Mouse (Mus musculus): Measurements from ENCODE around the gene Rngtt.
"Not testable (repeated sequence)": the region's sequence is repeated elsewhere in the genome, so short reads cannot be mapped to it uniquely, and the experiment has no call there.

Gene Rngtt

GRCm38 (mm10) chr4:33310840-33311437 is 828 bp downstream of the Rngtt start:
- DNase-seq (ENCODE audit: low spot score in 2 of 2) = no peak

DNA sequence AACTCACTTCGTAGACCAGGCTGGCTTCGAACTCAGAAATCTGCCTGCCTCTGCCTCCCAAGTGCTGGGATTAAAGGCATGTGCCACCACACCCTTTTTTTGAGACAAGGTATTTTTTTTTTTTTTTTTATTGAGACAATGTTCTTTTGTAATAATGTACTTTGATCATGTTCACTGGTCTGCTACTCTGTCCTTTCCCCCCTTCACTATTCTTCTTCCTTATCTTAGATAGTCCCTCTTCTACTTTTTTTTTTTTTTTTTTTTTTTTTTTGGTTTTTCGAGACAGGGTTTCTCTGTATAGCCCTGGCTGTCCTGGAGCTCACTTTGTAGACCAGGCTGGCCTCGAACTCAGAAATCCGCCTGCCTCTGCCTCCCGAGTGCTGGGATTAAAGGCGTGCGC is 4.0 kb downstream of the Rngtt start:
- DNase-seq (ENCODE audit: low spot score in 2 of 2) = not testable (repeated sequence)

GRCm38 (mm10) chr4:33315840-33316239 is 5.7 kb downstream of the Rngtt start:
- DNase-seq (ENCODE audit: low spot score in 2 of 2) = no peak

- no peak for DNase-seq (ENCODE audit: low spot score in 2 of 2)
These were observed 21.0 kb downstream of the Rngtt start for GRCm38 (mm10) chr4:33331147-33331546.

DNA sequence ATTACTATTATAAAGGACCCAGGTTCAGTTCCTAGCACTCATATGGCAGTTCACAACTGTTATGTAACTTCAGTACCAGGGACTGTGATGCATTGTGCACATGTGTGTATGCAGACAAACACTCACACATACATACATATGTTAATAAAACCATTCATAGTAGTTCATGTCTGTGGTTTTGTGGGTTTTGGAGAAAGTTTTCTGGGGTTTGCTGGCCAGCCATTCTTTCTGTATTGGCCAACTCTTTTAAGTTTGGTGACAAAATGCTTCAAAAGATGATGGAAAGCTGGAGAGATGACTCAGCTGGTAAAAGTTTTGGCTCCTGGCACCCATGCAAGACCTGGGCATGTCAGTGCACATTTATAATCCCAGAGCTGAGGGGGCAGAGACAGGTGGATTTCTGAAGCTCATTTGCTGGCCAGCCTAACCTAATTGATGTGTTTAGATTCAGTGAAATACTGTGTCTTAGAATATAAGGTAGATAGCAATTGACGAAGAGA is 22.9 kb downstream of the Rngtt start:
- DNase-seq (ENCODE audit: low spot score in 2 of 2) = no peak

DNA sequence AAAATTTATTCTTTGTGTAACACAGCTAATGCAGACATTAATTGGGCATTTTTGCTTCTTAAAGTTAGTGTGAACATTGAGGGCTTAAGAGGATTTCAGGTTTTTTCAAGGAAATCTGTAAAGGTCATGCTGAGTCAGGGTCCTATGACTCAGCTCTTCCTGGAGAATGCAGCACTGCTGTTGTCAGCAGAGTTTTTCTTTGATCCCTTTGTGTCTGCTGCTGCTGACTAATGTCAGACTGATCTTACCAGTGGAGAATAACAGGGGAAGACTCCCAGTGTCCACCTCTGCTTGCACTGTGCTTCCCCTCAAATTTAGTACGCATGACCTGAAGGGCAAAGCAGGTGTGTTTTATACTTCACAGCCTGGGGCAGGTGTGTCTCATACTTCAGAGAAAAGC is 27.9 kb downstream of the Rngtt start:
- DNase-seq (ENCODE audit: low spot score in 2 of 2) = no peak

DNA sequence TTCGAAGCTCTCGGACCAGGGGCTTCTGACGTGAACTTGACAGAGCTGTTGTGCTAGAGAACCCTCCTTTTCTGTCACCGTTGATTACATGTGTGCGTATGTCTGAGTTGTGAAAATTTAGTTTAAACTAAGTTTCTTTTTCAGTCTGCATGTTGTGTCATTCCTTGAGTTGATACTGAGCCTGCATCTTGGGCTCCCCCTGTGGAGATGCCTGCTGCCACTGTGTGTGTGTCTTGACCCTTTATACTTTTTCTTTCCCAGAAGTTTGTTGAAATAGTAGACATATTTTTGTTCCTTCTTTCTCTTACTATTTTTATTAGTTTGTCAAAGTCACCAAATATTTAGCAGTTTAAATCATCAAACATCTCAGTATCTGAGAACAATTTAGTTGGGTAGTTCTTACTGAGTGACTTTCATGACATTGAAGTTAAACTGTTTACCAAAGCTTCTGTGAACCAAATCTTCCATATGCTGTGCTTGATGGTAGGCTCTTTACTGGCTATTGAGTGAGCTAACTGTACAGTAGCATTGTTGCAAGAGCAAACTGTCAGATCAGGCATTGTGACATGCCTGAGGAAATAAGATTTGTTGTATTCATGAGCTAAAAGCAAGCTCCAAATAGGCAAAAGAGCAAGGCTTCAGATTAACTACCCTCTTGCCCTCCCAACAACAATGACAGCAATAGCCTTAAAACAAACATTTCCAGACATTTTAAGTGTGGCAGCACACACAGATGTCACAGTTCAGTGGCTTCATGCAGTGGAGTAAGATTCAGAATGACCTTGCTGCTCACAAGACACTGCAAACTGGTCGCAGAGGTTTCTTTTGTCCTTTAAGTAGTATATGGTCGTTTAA is 33.0 kb downstream of the Rngtt start:
- DNase-seq (ENCODE audit: low spot score in 2 of 2) = peak in 1 of 2 experiments; percentile 20

DNA sequence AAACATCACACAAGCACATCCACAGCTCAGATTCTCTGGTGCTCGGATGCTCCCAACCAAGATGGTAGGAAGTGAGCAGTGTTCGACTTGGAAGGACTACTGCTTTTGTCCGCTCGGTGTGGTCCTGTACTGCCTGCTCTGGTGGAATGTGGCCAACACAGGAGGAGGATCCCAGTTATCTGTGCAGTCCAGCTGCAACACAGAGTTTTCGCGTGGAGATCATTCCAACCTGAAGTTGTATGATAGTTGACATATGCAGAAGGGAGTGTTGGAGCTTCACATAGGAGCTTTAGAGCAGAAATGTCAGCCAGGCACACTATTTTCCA is 33.6 kb downstream of the Rngtt start:
- peak; percentile 54 to 74 for DNase-seq (ENCODE audit: low spot score in 2 of 2)

- no peak for DNase-seq (ENCODE audit: low spot score in 2 of 2)
These were observed 53.3 kb downstream of the Rngtt start for GRCm38 (mm10) chr4:33363451-33363850.

DNA sequence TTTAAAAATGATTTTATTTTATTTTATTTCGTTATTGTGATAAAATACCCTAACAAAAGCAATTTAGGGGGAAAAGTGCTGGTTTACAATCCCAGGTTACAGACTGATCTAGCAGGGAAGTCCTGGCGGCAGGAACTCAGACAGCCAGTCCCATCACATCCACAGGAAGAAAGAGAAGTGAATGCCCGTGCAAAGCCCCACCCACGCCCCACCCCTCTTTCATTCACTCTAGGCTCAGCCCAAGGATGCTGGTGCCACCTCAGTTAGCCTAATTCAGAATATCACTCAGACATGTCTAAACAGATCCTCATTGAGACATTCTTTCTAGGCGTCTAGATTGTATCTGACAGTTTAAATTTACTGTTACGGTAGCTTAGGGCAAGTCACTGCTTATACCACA is 64.8 kb downstream of the Rngtt start:
- no peak for DNase-seq (ENCODE audit: low spot score in 2 of 2)

DNA sequence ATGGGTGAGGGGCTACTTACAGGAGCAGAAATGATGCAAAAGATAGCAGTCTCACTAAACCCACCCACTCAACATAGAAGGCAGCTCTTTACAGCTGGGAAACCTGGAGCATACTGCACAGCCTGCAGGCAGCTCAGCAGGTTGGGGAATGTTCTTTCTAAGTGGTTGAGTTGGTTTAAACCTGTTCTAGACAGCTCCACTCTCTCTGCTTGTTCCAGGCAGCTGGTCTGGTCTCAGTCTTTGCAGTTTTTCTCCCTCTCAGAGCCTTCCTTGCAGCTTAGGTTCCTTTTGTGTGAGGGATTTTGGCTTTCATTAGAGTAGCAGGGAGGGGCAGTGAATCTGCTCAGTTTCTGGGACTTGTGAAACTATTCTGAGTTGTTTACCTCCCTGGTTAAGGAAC is 67.5 kb downstream of the Rngtt start:
- no peak for DNase-seq (ENCODE audit: low spot score in 2 of 2)

GRCm38 (mm10) chr4:33378894-33379293 is 68.8 kb downstream of the Rngtt start:
- no peak for DNase-seq (ENCODE audit: low spot score in 2 of 2)

GRCm38 (mm10) chr4:33388899-33389298 is 78.8 kb downstream of the Rngtt start:
- DNase-seq (ENCODE audit: low spot score in 2 of 2) = no peak

DNA sequence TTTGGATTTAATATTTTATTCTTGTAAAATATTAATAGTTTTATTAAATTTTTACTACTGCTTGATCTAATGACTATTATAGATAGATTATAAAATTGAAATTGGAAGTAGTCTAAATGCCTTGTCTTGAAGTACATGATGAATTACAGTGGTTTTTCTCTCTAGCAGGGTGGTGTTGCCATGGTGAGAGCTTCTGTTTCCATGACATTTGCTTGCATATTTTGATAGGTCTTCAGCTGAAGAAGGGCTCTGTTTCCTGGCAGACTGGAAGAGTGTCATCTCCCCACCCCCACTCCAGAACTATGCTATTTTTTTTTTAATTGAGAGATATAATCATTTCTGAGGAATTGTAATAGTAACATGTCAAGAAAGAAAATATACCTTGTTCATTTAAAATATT is 80.5 kb downstream of the Rngtt start:
- DNase-seq (ENCODE audit: low spot score in 2 of 2) = no peak

DNA sequence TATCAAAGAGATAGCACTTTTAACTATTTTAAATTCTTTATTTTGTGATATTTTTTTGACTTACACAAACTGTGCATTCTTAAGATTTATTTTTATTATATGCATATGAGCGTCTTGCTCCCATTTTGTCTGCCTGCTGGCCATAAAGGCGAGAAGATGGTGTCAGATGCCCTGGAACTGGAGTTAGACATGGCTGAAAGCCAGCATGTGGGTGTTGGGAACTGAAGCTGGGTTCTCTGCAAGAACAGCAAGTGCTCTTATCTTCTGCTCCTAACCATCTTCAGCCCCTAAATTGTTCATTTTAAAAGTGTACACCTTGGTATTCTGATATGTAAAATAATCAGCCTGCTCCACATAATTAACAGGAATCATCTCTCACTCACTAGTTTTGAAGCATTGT is 83.3 kb downstream of the Rngtt start:
- DNase-seq (ENCODE audit: low spot score in 2 of 2) = no peak

- DNase-seq (ENCODE audit: low spot score in 2 of 2) = peak; percentile 77 to 89
These were observed 86.4 kb downstream of the Rngtt start for GRCm38 (mm10) chr4:33396222-33397176.

DNA sequence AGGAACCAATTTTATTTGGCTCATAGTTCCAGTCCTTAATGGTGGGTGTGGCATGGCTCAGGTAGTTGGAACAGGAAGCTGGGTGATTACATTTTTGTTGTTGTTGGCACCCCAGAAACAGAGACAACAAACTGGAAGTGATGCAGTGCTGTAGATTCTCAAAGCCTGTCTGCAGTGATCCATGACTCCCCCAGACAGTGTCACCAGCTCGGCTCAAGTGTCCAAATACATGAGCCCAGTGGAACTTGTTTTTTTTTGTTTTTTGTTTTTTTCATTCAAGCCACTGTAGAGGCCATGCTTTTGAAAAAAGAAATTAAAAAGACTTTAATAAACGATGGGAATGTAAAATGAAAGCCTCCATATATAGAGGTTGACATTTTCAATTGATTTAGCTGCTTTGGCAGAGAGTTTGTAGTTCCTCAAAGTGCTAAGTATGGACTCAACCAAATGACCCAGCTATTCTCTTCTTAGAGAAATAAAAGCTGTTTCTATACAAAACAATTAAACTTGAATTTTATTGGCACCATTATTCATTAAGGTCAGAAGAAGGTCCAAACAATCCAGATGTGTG is 95.7 kb downstream of the Rngtt start:
- DNase-seq (ENCODE audit: low spot score in 2 of 2) = no peak

DNA sequence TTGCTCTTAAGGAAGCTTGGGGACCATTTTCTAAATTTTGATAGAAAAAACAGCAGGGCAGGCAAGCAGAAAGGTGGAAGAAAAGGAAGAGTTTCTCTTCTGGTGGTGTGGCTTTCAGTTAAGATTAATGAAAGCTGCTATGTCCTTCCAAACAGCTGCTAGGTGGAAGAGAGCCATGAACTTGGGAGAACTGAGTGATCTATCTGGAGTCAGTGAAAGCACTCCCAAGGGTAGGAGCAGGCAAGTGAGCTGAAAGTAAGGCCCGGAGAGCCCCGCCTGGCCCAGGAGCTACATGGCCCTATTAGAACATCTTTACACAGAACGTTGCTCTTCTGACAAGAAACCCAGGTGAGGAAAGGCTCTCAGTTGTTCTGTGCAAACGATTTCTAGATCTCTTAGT is 103.7 kb downstream of the Rngtt start:
- no peak for DNase-seq (ENCODE audit: low spot score in 2 of 2)

- no peak for DNase-seq (ENCODE audit: low spot score in 2 of 2)
These were observed 104.7 kb downstream of the Rngtt start for GRCm38 (mm10) chr4:33414781-33415180.

- no peak for DNase-seq (ENCODE audit: low spot score in 2 of 2)
These were observed 107.3 kb downstream of the Rngtt start for GRCm38 (mm10) chr4:33417391-33417790.

GRCm38 (mm10) chr4:33419644-33420043 is 109.5 kb downstream of the Rngtt start:
- DNase-seq (ENCODE audit: low spot score in 2 of 2) = no peak

- no peak for DNase-seq (ENCODE audit: low spot score in 2 of 2)
These were observed 118.7 kb downstream of the Rngtt start for GRCm38 (mm10) chr4:33428856-33429255.

All from spleen, postnatal 10 days (tissue).